Mouse (Mus musculus) neural tube, embryonic 14.5 days (tissue): ENCODE data around the gene Gstt3. TPM values are rescaled to one million over a fixed set of nuclear protein-coding genes. Genes with fewer than 3 reads are reported as not detected.

Source experiments
- ATAC-seq: fragments of 200-750 bp; cut with Nextera tagmentation; 2 replicates; pipeline ENCODE4 v1.8.0; 2017; ENCODE audit warnings: low read depth, mild to moderate bottlenecking, moderate TSS enrichment, moderate library complexity
- H3K27ac ChIP-seq: fragments of 300-500 bp; sonication (generic); 2 replicates; pipeline ENCODE4 v1.5.1; 2014; ENCODE audit warnings: low read depth, mild to moderate bottlenecking, control low read depth, low read length, moderate library complexity, mixed read lengths
- H3K27me3 ChIP-seq: fragments of 300-500 bp; sonication (generic); 2 replicates; pipeline ENCODE4 v1.6.1; 2014; ENCODE audit warnings: low read length; ENCODE audit not compliant: control insufficient read depth, insufficient read depth
- H3K36me3 ChIP-seq: fragments of 300-500 bp; sonication (generic); 2 replicates; pipeline ENCODE4 v1.6.1; 2014; ENCODE audit warnings: low read length, mixed read lengths; ENCODE audit not compliant: control insufficient read depth, insufficient read depth
- H3K4me1 ChIP-seq: fragments of 300-500 bp; sonication (generic); 2 replicates; pipeline ENCODE4 v1.6.1; 2014; ENCODE audit warnings: low read length; ENCODE audit not compliant: control insufficient read depth, insufficient read depth
- H3K4me2 ChIP-seq: fragments of 300-500 bp; sonication (generic); 2 replicates; pipeline ENCODE4 v1.6.1; 2014; ENCODE audit warnings: mild to moderate bottlenecking, low read depth, low read length, control low read depth
- H3K4me3 ChIP-seq: fragments of 300-500 bp; sonication (generic); 2 replicates; pipeline ENCODE4 v1.5.1; 2014; ENCODE audit warnings: low read depth, low read length, control low read depth, mixed read lengths
- H3K9ac ChIP-seq: fragments of 300-500 bp; sonication (generic); replicated peaks from 2 replicates; pipeline ENCODE4 v1.6.1; 2014; ENCODE audit warnings: low read depth, mild to moderate bottlenecking, control low read depth, low read length, mixed read lengths
- H3K9me3 ChIP-seq: fragments of 300-500 bp; sonication (generic); 2 replicates; pipeline ENCODE4 v1.6.1; 2016; ENCODE audit warnings: low read length; ENCODE audit not compliant: control insufficient read depth
- WGBS: fragments of 180-500 bp; shearing (Covaris S2); extraction: QIAGEN DNeasy Blood & Tissue Kit; methylation state at CpG from one replicate; pipeline ENCODE4 v1.1.7; 2014; 5-methylcytosine and 5-hydroxymethylcytosine counted together
- polyA plus RNA-seq: library from polyadenylated mRNA; unstranded; fragments of >200 nt; fragmentation: Nextera tagmentation; extraction: Ambion mirVana; gene quantifications from 2 replicates; pipeline ENCODE4 v1.2.1, GENCODE M21; 2014

Gene Gstt3
- polyA plus RNA-seq, 1 experiment from 2014 or later: not detected

- ATAC-seq: no peak
- WGBS: 83% methylated on average over 5 of the region's 5 CpGs
- H3K36me3 ChIP-seq: no peaks in the 10 kb centered on the region
Observed at GRCm38 (mm10) chr10:75819882-75820281, 38.7 kb upstream of the Gstt3 start.

GRCm38 (mm10) chr10:75818641-75819040 is 37.4 kb upstream of the Gstt3 start:
- Histone ChIP-seq H3K4me1 (no peaks in the 10 kb centered on the region), H3K36me3 (no peaks in the 10 kb centered on the region), H3K4me2 (no peak overlapping the region), H3K9me3 (no peaks in the 10 kb centered on the region), H3K27me3 (no peaks in the 10 kb centered on the region), H3K27ac (no peak overlapping the region), H3K9ac (no peak overlapping the region), H3K4me3 (no peak overlapping the region)
- WGBS: 62% methylated on average over 10 of the region's 10 CpGs
- no peak for ATAC-seq

More at GRCm38 (mm10) chr10:75819882-75820281, 38.7 kb upstream of the Gstt3 start:
- Histone ChIP-seq H3K27me3 (no peaks in the 10 kb centered on the region), H3K4me1 (no peaks in the 10 kb centered on the region), H3K9me3 (no peaks in the 10 kb centered on the region), H3K4me2 (no peak overlapping the region), H3K9ac (no peak overlapping the region), H3K27ac (no peak overlapping the region), H3K4me3 (no peak overlapping the region)

- ATAC-seq: no peak
- Histone ChIP-seq H3K27ac (no peak overlapping the region), H3K9me3 (no peaks in the 10 kb centered on the region), H3K36me3 (no peaks in the 10 kb centered on the region), H3K4me1 (no peaks in the 10 kb centered on the region), H3K4me3 (no peak overlapping the region), H3K27me3 (no peaks in the 10 kb centered on the region), H3K4me2 (no peak overlapping the region), H3K9ac (no peak overlapping the region)
- 81% methylated on average over 2 of the region's 2 CpGs for WGBS
Observed at GRCm38 (mm10) chr10:75804217-75804616, 23.0 kb upstream of the Gstt3 start.

GRCm38 (mm10) chr10:75798176-75798696 is 17.0 kb upstream of the Gstt3 start, which contains the start of gene Gstt1:
Gene Gstt1 (minus strand): TSS chr10:75798584.
- Histone ChIP-seq H3K9ac (peak within 1 kb of the TSS; percentile 41), H3K4me2 (peak within 1 kb of the TSS; percentile 52), H3K9me3 (no peaks in the 10 kb centered on the region), H3K27ac (no peak within 1 kb of the TSS), H3K36me3 (no peaks in the 10 kb centered on the region), H3K4me1 (no peaks in the 10 kb centered on the region; the same call in 1 of the 2 replicates), H3K4me3 (peak within 1 kb of the TSS; percentile 25), H3K27me3 (no peaks in the 10 kb centered on the region)
- ATAC-seq: peak; percentile 63
- WGBS: 1% methylated on average over 18 of the region's 18 CpGs

DNA sequence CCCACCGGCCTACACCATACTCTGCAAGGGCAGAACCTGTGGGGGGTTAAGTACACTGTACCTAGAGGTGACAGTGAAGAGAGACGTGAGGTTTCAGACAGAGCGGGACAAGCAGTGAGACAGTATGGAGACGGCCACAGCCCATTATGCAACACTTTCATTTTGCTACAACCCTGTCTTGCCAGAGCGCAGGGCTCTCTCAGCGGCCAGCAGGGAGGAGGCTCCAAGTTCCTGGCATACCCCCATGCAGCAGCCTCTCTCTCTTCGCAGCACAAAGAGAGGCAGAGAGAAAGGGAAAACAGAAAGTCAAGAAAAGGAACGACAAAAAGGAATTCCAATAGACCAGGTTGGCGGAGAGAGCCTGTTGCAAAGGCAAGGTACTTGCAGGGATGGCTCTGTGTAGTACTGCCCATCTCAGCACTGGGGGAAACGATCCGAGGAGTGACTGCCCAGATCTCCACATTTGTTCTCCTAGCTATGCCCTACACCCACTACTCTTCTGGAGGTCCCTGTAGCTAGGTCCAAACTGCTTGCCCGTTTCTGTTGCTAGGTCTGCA is 16.5 kb upstream of the Gstt3 start:
- peak overlapping the region; percentile 25 for H3K4me3 ChIP-seq
- no peaks in the 10 kb centered on the region for H3K9me3 ChIP-seq
- peak overlapping the region; percentile 52 for H3K4me2 ChIP-seq
- H3K27ac ChIP-seq: no peak overlapping the region
- no peaks in the 10 kb centered on the region for H3K36me3 ChIP-seq
- H3K9ac ChIP-seq: peak overlapping the region; percentile 41
- peak; percentile 58; the same call in 1 of the 2 replicates for ATAC-seq
- H3K27me3 ChIP-seq: no peaks in the 10 kb centered on the region
- WGBS: 2% methylated on average over 12 of the region's 12 CpGs
- H3K4me1 ChIP-seq: no peaks in the 10 kb centered on the region; the same call in 1 of the 2 replicates

- WGBS: 47% methylated on average over 11 of the region's 11 CpGs
- peak overlapping the region; percentile 52 for H3K4me2 ChIP-seq
- H3K9me3 ChIP-seq: no peaks in the 10 kb centered on the region
- no peaks in the 10 kb centered on the region; the same call in 1 of the 2 replicates for H3K4me1 ChIP-seq
- ATAC-seq: 0 out of 2 replicates have a peak, but pooled peaks have one; percentile 9
- H3K9ac ChIP-seq: no peak overlapping the region; the same call in 1 of the 2 replicates
- no peaks in the 10 kb centered on the region for H3K27me3 ChIP-seq
- peak overlapping the region; percentile 25; the same call in 1 of the 2 replicates for H3K4me3 ChIP-seq
- H3K36me3 ChIP-seq: no peaks in the 10 kb centered on the region
- H3K27ac ChIP-seq: no peak overlapping the region
Observed at GRCm38 (mm10) chr10:75796731-75797516, 15.7 kb upstream of the Gstt3 start.

GRCm38 (mm10) chr10:75794880-75795279 is 13.7 kb upstream of the Gstt3 start:
- H3K4me2 ChIP-seq: no peak overlapping the region
- no peak for ATAC-seq
- no peaks in the 10 kb centered on the region for H3K27me3 ChIP-seq
- H3K4me3 ChIP-seq: no peak overlapping the region
- H3K4me1 ChIP-seq: no peaks in the 10 kb centered on the region; the same call in 1 of the 2 replicates
- H3K9me3 ChIP-seq: no peaks in the 10 kb centered on the region
- 51% methylated on average over 3 of the region's 3 CpGs for WGBS
- H3K9ac ChIP-seq: no peak overlapping the region
- no peaks in the 10 kb centered on the region for H3K36me3 ChIP-seq
- no peak overlapping the region for H3K27ac ChIP-seq

DNA sequence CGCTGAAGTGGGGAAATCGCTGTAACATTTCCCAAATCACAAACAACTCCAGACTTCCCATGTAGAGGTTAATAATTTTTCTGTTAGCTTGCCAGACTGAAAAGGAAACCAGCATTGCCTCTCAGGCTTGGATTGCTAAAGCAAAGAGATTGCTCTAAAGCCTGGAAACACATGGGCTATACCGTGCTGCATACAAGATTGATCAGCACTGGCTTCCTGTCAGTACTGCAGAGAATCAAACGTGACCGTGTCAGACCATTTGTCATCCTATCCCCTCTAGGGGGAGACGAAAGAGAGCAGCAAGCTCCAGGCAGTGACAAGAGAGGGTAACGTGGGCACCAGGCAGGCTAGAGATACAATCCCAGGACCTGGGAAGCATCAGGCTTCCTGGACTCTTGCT is 9.6 kb upstream of the Gstt3 start:
- no peak overlapping the region for H3K27ac ChIP-seq
- no peak overlapping the region for H3K4me3 ChIP-seq
- 22% methylated on average over 7 of the region's 7 CpGs for WGBS
- no peak overlapping the region for H3K4me2 ChIP-seq
- no peak for ATAC-seq
- no peaks in the 10 kb centered on the region for H3K9me3 ChIP-seq
- H3K36me3 ChIP-seq: no peaks in the 10 kb centered on the region
- H3K4me1 ChIP-seq: no peaks in the 10 kb centered on the region; the same call in 1 of the 2 replicates
- no peaks in the 10 kb centered on the region for H3K27me3 ChIP-seq
- H3K9ac ChIP-seq: no peak overlapping the region

DNA sequence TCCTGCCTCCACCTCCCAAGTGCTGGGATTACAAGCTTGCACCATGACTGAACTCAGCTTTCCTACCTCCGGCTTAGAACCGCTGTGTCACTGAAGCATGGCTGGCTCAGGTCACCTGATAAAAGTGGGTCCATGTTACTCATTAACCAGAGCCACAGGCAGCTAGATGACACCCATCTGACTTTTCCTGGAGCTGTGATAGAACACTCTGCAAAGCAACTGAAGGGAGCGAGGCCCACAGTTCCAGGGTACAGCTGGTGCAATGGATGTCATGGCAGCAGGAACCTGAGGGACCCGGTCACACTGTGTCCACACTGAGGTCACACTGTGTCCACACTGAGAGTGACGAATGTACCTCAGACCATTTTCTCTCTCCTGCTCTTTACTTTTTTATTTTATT is 8.6 kb upstream of the Gstt3 start:
- no peak overlapping the region for H3K9ac ChIP-seq
- no peaks in the 10 kb centered on the region; the same call in 1 of the 2 replicates for H3K4me1 ChIP-seq
- no peak for ATAC-seq
- H3K9me3 ChIP-seq: no peaks in the 10 kb centered on the region
- H3K4me2 ChIP-seq: no peak overlapping the region
- no peaks in the 10 kb centered on the region for H3K36me3 ChIP-seq
- 89% methylated on average over 5 of the region's 5 CpGs for WGBS
- H3K27me3 ChIP-seq: no peaks in the 10 kb centered on the region
- H3K27ac ChIP-seq: no peak overlapping the region
- H3K4me3 ChIP-seq: no peak overlapping the region
